Mouse (Mus musculus) small intestine, adult 2 months (tissue): ENCODE results near the gene Cpeb3. TPM values are rescaled to one million over a fixed set of nuclear protein-coding genes. Genes with fewer than 3 reads are reported as not detected.

Experiments used
- H3K27ac ChIP-seq: fragments of 200-500 bp; 2 replicates; pipeline ENCODE4 v1.5.1; 2012; ENCODE audit warnings: low read depth, low read length, control low read depth, inconsistent platforms; ENCODE audit not compliant: insufficient read depth
- H3K27me3 ChIP-seq: fragments of 200-500 bp; 2 replicates; pipeline ENCODE4 v1.6.1; 2012; ENCODE audit warnings: mild to moderate bottlenecking, moderate library complexity, low read length, inconsistent platforms; ENCODE audit not compliant: control insufficient read depth, insufficient read depth
- H3K36me3 ChIP-seq: fragments of 200-500 bp; 2 replicates; pipeline ENCODE4 v1.6.1; 2012; ENCODE audit warnings: mild to moderate bottlenecking, low read length, control low read depth, inconsistent platforms; ENCODE audit not compliant: control insufficient read depth, insufficient read depth
- H3K4me1 ChIP-seq: fragments of 200-500 bp; 2 replicates; pipeline ENCODE4 v1.6.1; 2012; ENCODE audit warnings: low read length, inconsistent platforms, mixed read lengths; ENCODE audit not compliant: control insufficient read depth, insufficient read depth, insufficient read length
- H3K4me3 ChIP-seq: fragments of 200-500 bp; 2 replicates; pipeline ENCODE4 v1.5.1; 2012; ENCODE audit warnings: low read depth, mild to moderate bottlenecking, control low read depth, inconsistent platforms, low read length, moderate library complexity
- CTCF ChIP-seq: fragments of 200-500 bp; IDR thresholded peaks from 2 replicates; pipeline ENCODE4 v1.5.1; 2012; ENCODE audit warnings: low read depth, mild to moderate bottlenecking, control low read depth, inconsistent platforms, low read length, moderate library complexity, mixed read lengths; ENCODE audit not compliant: insufficient replicate concordance, insufficient read length; ENCODE audit errors: extremely low read depth
- POLR2A ChIP-seq: fragments of 200-500 bp; IDR thresholded peaks from 2 replicates; pipeline ENCODE4 v1.6.1; 2012; ENCODE audit warnings: low read depth, mild to moderate bottlenecking, control low read depth, inconsistent platforms, low read length, moderate library complexity
- WGBS: fragments of 180-500 bp; shearing (Covaris S2); methylation state at CpG from one replicate; pipeline ENCODE4 v1.1.7; 2018; 5-methylcytosine and 5-hydroxymethylcytosine counted together
- polyA plus RNA-seq: library from polyadenylated mRNA; depleted of rRNA; stranded (reverse); fragments of >200 nt; gene quantifications from 2 replicates; pipeline ENCODE4 v1.2.3, GENCODE M21; 2012

Cpeb3 gene
- polyA plus RNA-seq, 1 experiment, result 9.1 TPM

- H3K27me3 ChIP-seq, result no peaks in the 10 kb centered on the region
- TF ChIP-seq CTCF (no peak), POLR2A (no peak)
- H3K27ac ChIP-seq, result no peak overlapping the region
- no peak overlapping the region for H3K4me3 ChIP-seq
- H3K4me1 ChIP-seq, result no peaks in the 10 kb centered on the region
- H3K36me3 ChIP-seq, result no peaks in the 10 kb centered on the region
- 79% methylated on average over 8 of the region's 8 CpGs for WGBS
Measured at GRCm38 (mm10) chr19:37057161-37057905, 151.1 kb downstream of the Cpeb3 start.

- H3K36me3 ChIP-seq, result no peaks in the 10 kb centered on the region
- H3K4me3 ChIP-seq, result no peak overlapping the region
- no peak for TF ChIP-seq POLR2A
- 70% methylated on average over 4 of the region's 4 CpGs for WGBS
- H3K27ac ChIP-seq, result no peak overlapping the region
- no peaks in the 10 kb centered on the region for H3K4me1 ChIP-seq
- H3K27me3 ChIP-seq, result no peaks in the 10 kb centered on the region
Measured at GRCm38 (mm10) chr19:37055976-37056556, 152.3 kb downstream of the Cpeb3 start.

GRCm38 (mm10) chr19:37050643-37051345, 157.6 kb downstream of the Cpeb3 start:
- Histone ChIP-seq H3K27me3 (no peaks in the 10 kb centered on the region), H3K4me3 (no peak overlapping the region), H3K27ac (no peak overlapping the region), H3K36me3 (no peaks in the 10 kb centered on the region), H3K4me1 (no peaks in the 10 kb centered on the region)
- TF ChIP-seq POLR2A, result no peak
- TF ChIP-seq CTCF, result no peak
- 63% methylated on average over 4 of the region's 4 CpGs for WGBS

GRCm38 (mm10) chr19:37048507-37048906, 159.9 kb downstream of the Cpeb3 start:
- no peak overlapping the region for H3K27ac ChIP-seq
- no peaks in the 10 kb centered on the region for H3K4me1 ChIP-seq
- no peaks in the 10 kb centered on the region for H3K36me3 ChIP-seq
- TF ChIP-seq POLR2A (no peak), CTCF (no peak)
- no peak overlapping the region for H3K4me3 ChIP-seq
- WGBS, result 80% methylated on average over 6 of the region's 6 CpGs
- no peaks in the 10 kb centered on the region for H3K27me3 ChIP-seq

GRCm38 (mm10) chr19:37044431-37044830, 164.0 kb downstream of the Cpeb3 start:
- H3K4me1 ChIP-seq, result no peaks in the 10 kb centered on the region
- no peak overlapping the region for H3K4me3 ChIP-seq
- no peak overlapping the region for H3K27ac ChIP-seq
- no peaks in the 10 kb centered on the region for H3K27me3 ChIP-seq
- H3K36me3 ChIP-seq, result peaks cover 2% of the 10 kb centered on the region; the same call in 1 of the 2 replicates
- WGBS, result 74% methylated on average over 10 of the region's 10 CpGs
- TF ChIP-seq CTCF, result no peak
- TF ChIP-seq POLR2A, result no peak

- no peak for TF ChIP-seq CTCF
- no peak for TF ChIP-seq POLR2A
- H3K4me1 ChIP-seq, result no peaks in the 10 kb centered on the region
- peaks cover 2% of the 10 kb centered on the region; the same call in 1 of the 2 replicates for H3K36me3 ChIP-seq
- H3K27ac ChIP-seq, result no peak overlapping the region
- no peaks in the 10 kb centered on the region for H3K27me3 ChIP-seq
- H3K4me3 ChIP-seq, result no peak overlapping the region
Measured at GRCm38 (mm10) chr19:37040906-37041305, 167.5 kb downstream of the Cpeb3 start.

GRCm38 (mm10) chr19:37032364-37032763, 176.0 kb downstream of the Cpeb3 start:
- H3K27me3 ChIP-seq, result no peaks in the 10 kb centered on the region
- whole genome bisulfite sequencing, result 80% methylated on average over 2 of the region's 2 CpGs
- TF ChIP-seq POLR2A (no peak), CTCF (no peak)
- no peaks in the 10 kb centered on the region for H3K36me3 ChIP-seq
- no peak overlapping the region for H3K27ac ChIP-seq
- H3K4me3 ChIP-seq, result no peak overlapping the region
- H3K4me1 ChIP-seq, result no peaks in the 10 kb centered on the region
